Mouse (Mus musculus): ENCODE measurements around the gene Ddit4. TPM values are rescaled to one million over a fixed set of nuclear protein-coding genes. Genes with fewer than 3 reads are reported as not detected.

Ddit4 gene
- total and polyA plus RNA-seq, 2 experiments from 2014 or later: 56.9 to 76.6 TPM

DNA sequence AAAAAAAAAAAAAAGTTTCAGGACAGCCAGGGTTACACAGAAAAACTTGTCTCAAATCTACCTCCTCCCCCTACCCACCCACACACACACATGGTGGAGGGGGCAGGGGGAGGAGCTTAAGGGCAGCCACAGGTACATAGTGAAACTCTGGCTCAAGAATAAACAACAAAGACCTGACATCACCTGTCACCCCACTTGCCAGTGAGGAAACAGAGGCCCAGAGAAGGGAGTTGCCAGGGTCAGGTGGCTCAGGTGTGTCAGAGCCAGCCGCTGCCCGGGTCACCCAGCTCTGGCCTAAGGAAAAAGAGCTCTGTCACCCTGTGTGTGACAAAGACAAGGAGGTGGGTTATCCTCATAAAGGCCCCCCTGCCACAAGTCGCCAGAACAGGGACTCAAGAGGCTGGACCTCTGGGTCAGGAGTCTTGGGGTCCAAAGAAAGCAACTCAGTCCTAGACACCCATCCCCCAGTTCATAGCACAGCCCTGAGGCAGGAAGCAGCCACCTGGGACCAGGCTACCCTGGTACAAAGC is 44.5 kb downstream of the Ddit4 start:
- Histone ChIP-seq H3K36me3 (ENCODE audit: insufficient read depth, low read length) (no peaks in the 10 kb centered on the region), H3K9me3 (ENCODE audit: low read length) (no peaks in the 10 kb centered on the region), H3K27ac (no peak overlapping the region), H3K4me2 (ENCODE audit: low read depth, low read length) (no peak overlapping the region), H3K9ac (replicated peaks; ENCODE audit: low read length) (no peak overlapping the region), H3K4me1 (ENCODE audit: insufficient read depth, low read length) (peaks cover 16% of the 10 kb centered on the region; the same call in 1 of the 2 replicates), H3K27me3 (ENCODE audit: insufficient read depth, low read length) (no peaks in the 10 kb centered on the region), H3K4me3 (ENCODE audit: low read length) (no peak overlapping the region)
- DNase-seq (ENCODE audit: low spot score) (no peak), ATAC-seq (no peak)
- no peak for TF ChIP-seq CTCF (IDR thresholded peaks at IDR 0.05; ENCODE audit: low read depth)
- WGBS: 76% methylated on average over 3 of the region's 3 CpGs

DNA sequence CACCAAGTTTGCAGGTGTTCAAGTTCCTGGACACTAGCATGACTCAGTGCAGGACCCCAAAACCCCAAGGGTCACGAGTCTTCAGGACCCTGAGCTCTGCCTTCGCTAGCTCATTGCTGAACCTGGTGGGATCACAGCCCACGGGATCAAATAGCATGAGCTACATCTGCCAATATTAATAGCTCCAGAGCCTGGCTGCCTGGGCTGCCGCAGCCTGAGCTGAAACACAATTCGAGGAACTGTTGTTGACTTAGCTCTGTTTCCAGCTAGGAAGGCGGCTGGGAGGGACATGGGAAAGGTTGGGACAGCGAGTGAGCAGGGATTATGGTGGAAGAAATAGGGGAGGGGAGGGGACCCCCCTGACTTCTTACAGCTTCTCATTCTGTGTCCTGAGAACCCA is 48.5 kb downstream of the Ddit4 start:
- Histone ChIP-seq H3K9me3 (ENCODE audit: low read length) (no peaks in the 10 kb centered on the region), H3K36me3 (ENCODE audit: insufficient read depth, low read length) (no peaks in the 10 kb centered on the region), H3K27ac (peak overlapping the region; percentile 15; the same call in 1 of the 2 replicates), H3K4me2 (ENCODE audit: low read depth, low read length) (no peak overlapping the region), H3K4me3 (ENCODE audit: low read length) (no peak overlapping the region), H3K9ac (replicated peaks; ENCODE audit: low read length) (no peak overlapping the region), H3K4me1 (ENCODE audit: insufficient read depth, low read length) (peaks cover 24% of the 10 kb centered on the region), H3K27me3 (ENCODE audit: insufficient read depth, low read length) (no peaks in the 10 kb centered on the region)
- ATAC-seq: no peak
- DNase-seq (ENCODE audit: low spot score): no peak
- 41% methylated on average over 7 of the region's 7 CpGs for WGBS
- TF ChIP-seq CTCF (IDR thresholded peaks at IDR 0.05; ENCODE audit: low read depth): no peak

DNA sequence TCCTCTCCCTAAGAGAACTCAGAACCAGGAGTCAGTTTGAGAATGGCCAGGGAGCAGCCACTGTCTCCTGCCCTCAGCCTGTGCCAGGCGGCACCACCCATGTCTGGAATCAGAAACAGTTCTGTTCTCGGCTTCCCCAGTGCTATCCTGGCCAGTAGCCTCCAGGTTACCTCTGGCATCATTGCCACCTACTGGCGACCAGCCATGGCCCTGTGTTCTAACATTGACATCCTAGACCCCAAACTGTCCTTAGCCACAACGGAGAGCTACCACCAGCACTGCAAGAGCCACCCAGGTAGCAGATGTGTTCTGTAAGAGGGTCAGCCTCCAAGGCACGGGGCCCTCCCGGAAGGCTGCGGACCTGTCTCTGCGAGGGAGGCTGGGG is 49.0 kb downstream of the Ddit4 start:
- Histone ChIP-seq H3K9me3 (ENCODE audit: low read length) (no peaks in the 10 kb centered on the region), H3K4me3 (ENCODE audit: low read length) (no peak overlapping the region), H3K36me3 (ENCODE audit: insufficient read depth, low read length) (no peaks in the 10 kb centered on the region), H3K27me3 (ENCODE audit: insufficient read depth, low read length) (no peaks in the 10 kb centered on the region), H3K4me2 (ENCODE audit: low read depth, low read length) (no peak overlapping the region), H3K27ac (peak overlapping the region; percentile 15; the same call in 1 of the 2 replicates), H3K4me1 (ENCODE audit: insufficient read depth, low read length) (peaks cover 25% of the 10 kb centered on the region), H3K9ac (replicated peaks; ENCODE audit: low read length) (no peak overlapping the region)
- DNase-seq (ENCODE audit: low spot score) (no peak), ATAC-seq (no peak)
- no peak for TF ChIP-seq CTCF (IDR thresholded peaks at IDR 0.05; ENCODE audit: low read depth)
- WGBS: 46% methylated on average over 8 of the region's 8 CpGs

DNA sequence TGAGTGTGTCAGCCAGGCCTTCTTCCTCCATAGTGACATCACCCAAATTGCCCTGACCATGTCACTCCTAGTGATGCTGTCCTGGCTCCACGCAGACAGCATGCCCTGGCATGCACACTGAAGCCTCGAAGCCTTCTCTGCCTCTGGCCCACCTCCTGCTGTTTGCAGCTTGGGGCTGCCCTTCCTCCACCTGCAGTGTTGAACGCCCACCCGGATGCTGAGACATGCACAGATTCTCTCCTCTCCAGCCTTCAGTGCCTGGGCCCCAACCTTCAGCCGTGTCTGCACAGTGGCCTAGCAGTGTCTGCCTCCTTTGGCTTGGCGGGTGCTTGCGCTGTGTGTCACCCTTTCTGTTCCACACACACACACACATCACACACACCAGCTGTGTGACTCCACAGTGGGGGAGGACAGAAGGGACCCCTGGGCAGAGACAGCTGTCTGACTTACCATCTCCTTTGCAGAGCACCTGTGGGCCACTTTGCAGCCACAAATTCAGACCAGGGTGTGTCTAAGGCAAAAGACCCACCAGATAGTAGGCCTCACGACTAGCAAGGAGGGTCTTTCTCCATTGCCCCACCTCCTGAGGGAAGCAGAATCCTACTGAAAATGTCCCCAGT is 49.5 kb downstream of the Ddit4 start:
- H3K27ac ChIP-seq: 0 out of 2 replicates have a peak overlapping the region, but pooled peaks have one; percentile 15
- ATAC-seq: no peak

DNA sequence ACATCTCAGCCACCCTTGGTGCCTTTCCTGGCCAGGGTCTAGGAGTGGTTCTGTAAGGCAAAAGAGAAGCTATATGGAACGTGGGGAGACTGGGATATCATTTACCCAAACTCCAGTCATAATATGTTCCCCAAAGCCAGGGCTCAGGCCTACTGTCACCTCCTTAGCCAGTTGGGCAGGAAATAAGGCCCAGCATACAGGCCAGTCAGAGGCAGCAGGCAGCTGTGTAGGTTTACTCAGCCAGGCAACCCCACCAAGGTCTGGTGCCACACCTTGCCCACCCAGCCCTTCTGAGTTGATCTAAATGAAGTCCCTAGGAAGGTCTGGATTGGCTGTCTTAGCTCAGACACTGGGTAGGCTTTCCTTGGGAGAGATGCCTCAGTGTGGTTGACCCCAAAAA is 50.2 kb downstream of the Ddit4 start:
- H3K27me3 ChIP-seq (ENCODE audit: insufficient read depth, low read length): no peaks in the 10 kb centered on the region
- H3K4me1 ChIP-seq (ENCODE audit: insufficient read depth, low read length): peaks cover 33% of the 10 kb centered on the region
- peak overlapping the region; percentile 97; the same call in 1 of the 2 replicates for H3K27ac ChIP-seq
- no peak for TF ChIP-seq CTCF (IDR thresholded peaks at IDR 0.05; ENCODE audit: low read depth)
- H3K4me3 ChIP-seq (ENCODE audit: low read length): no peak overlapping the region
- no peak overlapping the region for H3K4me2 ChIP-seq (ENCODE audit: low read depth, low read length)
- no peak overlapping the region for H3K9ac ChIP-seq (replicated peaks; ENCODE audit: low read length)
- DNase-seq (ENCODE audit: low spot score) (no peak), ATAC-seq (no peak)
- no peaks in the 10 kb centered on the region; the same call in 1 of the 2 replicates for H3K36me3 ChIP-seq (ENCODE audit: insufficient read depth, low read length)
- H3K9me3 ChIP-seq (ENCODE audit: low read length): no peaks in the 10 kb centered on the region
- WGBS: 94% methylated on average over 1 of the region's 1 CpGs

More for the DNA sequence above, 49.5 kb downstream of the Ddit4 start:
- no peak for TF ChIP-seq CTCF (IDR thresholded peaks at IDR 0.05; ENCODE audit: low read depth)
- no peaks in the 10 kb centered on the region for H3K36me3 ChIP-seq (ENCODE audit: insufficient read depth, low read length)
- no peaks in the 10 kb centered on the region for H3K27me3 ChIP-seq (ENCODE audit: insufficient read depth, low read length)
- WGBS: 62% methylated on average over 8 of the region's 8 CpGs
- peaks cover 29% of the 10 kb centered on the region for H3K4me1 ChIP-seq (ENCODE audit: insufficient read depth, low read length)
- no peak overlapping the region for H3K9ac ChIP-seq (replicated peaks; ENCODE audit: low read length)
- no peak overlapping the region for H3K4me3 ChIP-seq (ENCODE audit: low read length)
- H3K9me3 ChIP-seq (ENCODE audit: low read length): no peaks in the 10 kb centered on the region
- no peak overlapping the region for H3K4me2 ChIP-seq (ENCODE audit: low read depth, low read length)
- DNase-seq (ENCODE audit: low spot score): no peak

DNA sequence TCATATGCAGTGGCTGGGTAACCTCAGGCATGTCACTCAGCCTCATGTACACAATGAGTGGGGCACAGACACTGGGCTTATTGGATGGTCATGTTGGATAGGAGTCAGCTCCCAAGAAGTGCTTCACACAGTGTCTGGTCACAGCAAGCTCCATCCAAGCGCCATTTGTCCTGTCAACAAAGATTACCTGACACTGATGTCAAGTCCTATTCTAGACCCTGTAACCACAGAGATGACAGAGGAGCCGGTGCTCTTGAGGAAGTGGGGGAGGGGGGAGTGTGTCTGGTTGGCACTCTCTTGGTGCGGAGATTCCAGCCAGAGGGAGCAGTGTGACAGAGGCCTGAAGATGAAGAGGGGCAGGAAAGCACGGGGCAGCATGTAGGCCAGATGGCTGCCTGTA is 50.7 kb downstream of the Ddit4 start:
- WGBS: 40% methylated on average over 4 of the region's 4 CpGs
- no peaks in the 10 kb centered on the region for H3K9me3 ChIP-seq (ENCODE audit: low read length)

DNA sequence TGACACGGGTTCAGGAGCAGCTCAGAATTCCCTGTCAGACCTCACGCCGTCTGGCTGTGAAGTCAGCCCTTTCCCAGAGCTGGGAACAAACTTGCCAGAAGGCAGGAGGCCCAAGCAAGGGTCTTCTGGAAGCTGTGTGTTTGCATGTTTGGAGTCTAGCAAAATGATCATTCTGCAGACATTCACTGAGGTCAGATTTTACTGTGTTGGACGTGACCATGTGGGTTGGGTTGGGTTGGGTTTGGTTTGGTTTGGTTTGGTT is 51.5 kb downstream of the Ddit4 start:
- DNase-seq (ENCODE audit: low spot score): no peak
- ATAC-seq: no peak
- H3K9me3 ChIP-seq (ENCODE audit: low read length): no peaks in the 10 kb centered on the region
- H3K4me2 ChIP-seq (ENCODE audit: low read depth, low read length): no peak overlapping the region
- TF ChIP-seq CTCF (IDR thresholded peaks at IDR 0.05; ENCODE audit: low read depth): no peak
- peaks cover 33% of the 10 kb centered on the region for H3K4me1 ChIP-seq (ENCODE audit: insufficient read depth, low read length)
- WGBS: 19% methylated on average over 4 of the region's 4 CpGs
- peak overlapping the region; percentile 30; the same call in 1 of the 2 replicates for H3K9ac ChIP-seq (replicated peaks; ENCODE audit: low read length)
- peaks cover 11% of the 10 kb centered on the region; the same call in 1 of the 2 replicates for H3K36me3 ChIP-seq (ENCODE audit: insufficient read depth, low read length)
- H3K27me3 ChIP-seq (ENCODE audit: insufficient read depth, low read length): no peaks in the 10 kb centered on the region
- peak overlapping the region; percentile 97 for H3K27ac ChIP-seq
- no peak overlapping the region for H3K4me3 ChIP-seq (ENCODE audit: low read length)

More for the DNA sequence above, 50.7 kb downstream of the Ddit4 start:
- peak overlapping the region; percentile 97; the same call in 1 of the 2 replicates for H3K27ac ChIP-seq
- no peak overlapping the region for H3K4me3 ChIP-seq (ENCODE audit: low read length)
- H3K27me3 ChIP-seq (ENCODE audit: insufficient read depth, low read length): no peaks in the 10 kb centered on the region
- DNase-seq (ENCODE audit: low spot score): peak; percentile 65
- H3K4me2 ChIP-seq (ENCODE audit: low read depth, low read length): no peak overlapping the region
- no peak; the same call in 1 of the 2 replicates for TF ChIP-seq CTCF (IDR thresholded peaks at IDR 0.05; ENCODE audit: low read depth)
- peaks cover 33% of the 10 kb centered on the region for H3K4me1 ChIP-seq (ENCODE audit: insufficient read depth, low read length)
- peaks cover 3% of the 10 kb centered on the region; the same call in 1 of the 2 replicates for H3K36me3 ChIP-seq (ENCODE audit: insufficient read depth, low read length)
- no peak for ATAC-seq
- no peak overlapping the region for H3K9ac ChIP-seq (replicated peaks; ENCODE audit: low read length)

Other genes starting within 250 kb of the Ddit4 start
- 67.5 and 73.4 TPM in 2 replicates for gene Micu1, start 249.4 kb downstream of the Ddit4 start, total RNA-seq (2014; rRNA removed)
- gene Micu1, start 249.4 kb downstream of the Ddit4 start, polyA plus RNA-seq (2015; fragmentation: Nextera tagmentation; extraction: Ambion mirVana): 74.9 and 75.2 TPM in 2 replicates
- 45.1 and 56.8 TPM in 2 replicates for gene Dnajb12, start 72.3 kb downstream of the Ddit4 start, total RNA-seq (2014; rRNA removed)
- 25.5 and 26.4 TPM in 2 replicates for gene Dnajb12, start 72.3 kb downstream of the Ddit4 start, polyA plus RNA-seq (2015; fragmentation: Nextera tagmentation; extraction: Ambion mirVana)
- 10.6 and 11.5 TPM in 2 replicates for gene Ascc1, start 51.0 kb upstream of the Ddit4 start, total RNA-seq (2014; rRNA removed)
- gene Ascc1, start 51.0 kb upstream of the Ddit4 start, polyA plus RNA-seq (2015; fragmentation: Nextera tagmentation; extraction: Ambion mirVana): 41.8 and 42.9 TPM in 2 replicates
- 62.6 and 70.1 TPM in 2 replicates for gene Anapc16, start 51.3 kb upstream of the Ddit4 start, total RNA-seq (2014; rRNA removed)
- gene Anapc16, start 51.3 kb upstream of the Ddit4 start, polyA plus RNA-seq (2015; fragmentation: Nextera tagmentation; extraction: Ambion mirVana): 132 and 133 TPM in 2 replicates
- gene Spock2, start 154.4 kb upstream of the Ddit4 start, total RNA-seq (2014; rRNA removed): 283 and 297 TPM in 2 replicates
- gene Spock2, start 154.4 kb upstream of the Ddit4 start, polyA plus RNA-seq (2015; fragmentation: Nextera tagmentation; extraction: Ambion mirVana): 98.0 and 106 TPM in 2 replicates

Data from hindbrain, postnatal 0 days (tissue).